Mouse (Mus musculus) adrenal gland, adult 2 months (tissue): ENCODE measurements around the gene Zdhhc15. TPM values are rescaled to one million over a fixed set of nuclear protein-coding genes. Genes with fewer than 3 reads are reported as not detected.

Experiments
- polyA plus RNA-seq: library from polyadenylated mRNA; depleted of rRNA; stranded (reverse); fragments of >200 nt; gene quantifications from 2 replicates; pipeline ENCODE4 v1.2.3, GENCODE M21; 2012; rRNA removed
- total RNA-seq, 2 experiments: library from RNA; stranded (reverse); gene quantifications; 2 replicates each; pipeline ENCODE4 v1.2.3; 2021

The Zdhhc15 gene
- total and polyA plus RNA-seq, 3 experiments, result 0.16 to 1.6 (median 1.5) TPM

Other genes with a start within 250 kb of the Zdhhc15 start
- 10 to 100 TPM; 13.6 to 15.6 TPM for gene Uprt, start 188.2 kb downstream of the Zdhhc15 start, total RNA-seq
- 3.1 and 5.0 TPM in 2 replicates for gene Uprt, start 188.2 kb downstream of the Zdhhc15 start, polyA plus RNA-seq
- gene Magee2, start 186.2 kb upstream of the Zdhhc15 start, total RNA-seq, result not detected
- gene Magee2, start 186.2 kb upstream of the Zdhhc15 start, polyA plus RNA-seq, result 0.08 and 0.18 TPM in 2 replicates